Mouse (Mus musculus) hindbrain, postnatal 0 days (tissue): ENCODE data around the gene Tlr4. TPM values are rescaled to one million over a fixed set of nuclear protein-coding genes. Genes with fewer than 3 reads are reported as not detected.

Experiments
- ATAC-seq: fragments of 200-750 bp; cut with Nextera tagmentation; 2 replicates; pipeline ENCODE4 v1.8.0; 2017; ENCODE audit warnings: mild to moderate bottlenecking, moderate TSS enrichment, moderate library complexity
- DNase-seq: peaks from one replicate; pipeline ENCODE4 v3.0.0-alpha.2; 2015; ENCODE audit warnings: low spot score
- H3K27ac ChIP-seq: fragments of 300-500 bp; sonication (generic); 2 replicates; pipeline ENCODE4 v1.5.1; 2014; ENCODE audit warnings: mild to moderate bottlenecking
- H3K27me3 ChIP-seq: fragments of 300-500 bp; sonication (generic); 2 replicates; pipeline ENCODE4 v1.6.1; 2014; ENCODE audit warnings: low read length, mixed read lengths; ENCODE audit not compliant: insufficient read depth
- H3K36me3 ChIP-seq: fragments of 300-500 bp; sonication (generic); 2 replicates; pipeline ENCODE4 v1.6.1; 2014; ENCODE audit warnings: low read length, mixed read lengths; ENCODE audit not compliant: insufficient read depth
- H3K4me1 ChIP-seq: fragments of 300-500 bp; sonication (generic); 2 replicates; pipeline ENCODE4 v1.6.1; 2014; ENCODE audit warnings: antibody characterized with exemption, low read length, mixed read lengths; ENCODE audit not compliant: insufficient read depth
- H3K4me2 ChIP-seq: fragments of 300-500 bp; sonication (generic); 2 replicates; pipeline ENCODE4 v1.6.1; 2014; ENCODE audit warnings: low read depth, mild to moderate bottlenecking, low read length, moderate library complexity, mixed read lengths
- H3K4me3 ChIP-seq: fragments of 300-500 bp; sonication (generic); 2 replicates; pipeline ENCODE4 v1.5.1; 2014; ENCODE audit warnings: low read length
- H3K9ac ChIP-seq: fragments of 300-500 bp; sonication (generic); replicated peaks from 2 replicates; pipeline ENCODE4 v1.6.1; 2014; ENCODE audit warnings: mild to moderate bottlenecking, low read length, moderate library complexity, mixed read lengths
- H3K9me3 ChIP-seq: fragments of 300-500 bp; sonication (generic); 2 replicates; pipeline ENCODE4 v1.6.1; 2016; ENCODE audit warnings: low read length, mixed read lengths
- CTCF ChIP-seq: IDR thresholded peaks from 2 replicates; pipeline ENCODE4 v1.5.1; 2016; ENCODE audit warnings: antibody characterized with exemption, control low read depth, low read depth
- WGBS: fragments of 180-500 bp; shearing (Covaris S2); extraction: QIAGEN DNeasy Blood & Tissue Kit; methylation state at CpG from one replicate; pipeline ENCODE4 v1.1.7; 2014; 5-methylcytosine and 5-hydroxymethylcytosine counted together
- polyA plus RNA-seq: library from polyadenylated mRNA; unstranded; fragments of >200 nt; fragmentation: Nextera tagmentation; extraction: Ambion mirVana; gene quantifications from 2 replicates; pipeline ENCODE4 v1.2.1, GENCODE M21; 2015
- total RNA-seq: library from RNA; depleted of rRNA; stranded (reverse); fragments of >200 nt; gene quantifications from 2 replicates; pipeline ENCODE4 v1.2.3, GENCODE M21; 2014

Tlr4 gene
- total and polyA plus RNA-seq, 2 experiments from 2014 or later: 0.50 to 6.5 TPM

DNA sequence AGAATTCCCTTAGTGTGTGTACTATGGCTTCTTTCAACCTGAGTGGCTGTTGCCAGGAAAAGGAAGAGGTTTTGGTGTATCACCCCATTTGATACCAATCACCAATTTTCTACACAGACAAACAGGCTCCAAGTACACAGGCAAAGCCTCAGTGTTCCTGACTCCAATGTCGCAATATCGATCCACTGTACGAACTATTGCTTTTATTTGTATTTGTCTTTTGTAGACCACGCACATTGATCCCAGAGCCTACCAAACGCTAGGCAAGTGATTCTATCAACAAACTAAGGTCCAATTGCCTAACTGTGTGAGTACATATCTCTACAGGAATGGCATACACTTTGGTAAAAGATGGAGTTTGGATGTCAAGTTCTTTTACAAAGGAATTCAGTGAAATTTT lies 55.9 kb downstream of the Tlr4 start:
- WGBS: 96% methylated on average over 5 of the region's 5 CpGs
- Histone ChIP-seq H3K9me3 (no peaks in the 10 kb centered on the region), H3K4me2 (no peak overlapping the region), H3K4me1 (no peaks in the 10 kb centered on the region), H3K4me3 (no peak overlapping the region), H3K9ac (no peak overlapping the region), H3K27ac (no peak overlapping the region), H3K27me3 (no peaks in the 10 kb centered on the region), H3K36me3 (no peaks in the 10 kb centered on the region)
- TF ChIP-seq CTCF: no peak
- no peak for ATAC-seq
- DNase-seq: no peak

DNA sequence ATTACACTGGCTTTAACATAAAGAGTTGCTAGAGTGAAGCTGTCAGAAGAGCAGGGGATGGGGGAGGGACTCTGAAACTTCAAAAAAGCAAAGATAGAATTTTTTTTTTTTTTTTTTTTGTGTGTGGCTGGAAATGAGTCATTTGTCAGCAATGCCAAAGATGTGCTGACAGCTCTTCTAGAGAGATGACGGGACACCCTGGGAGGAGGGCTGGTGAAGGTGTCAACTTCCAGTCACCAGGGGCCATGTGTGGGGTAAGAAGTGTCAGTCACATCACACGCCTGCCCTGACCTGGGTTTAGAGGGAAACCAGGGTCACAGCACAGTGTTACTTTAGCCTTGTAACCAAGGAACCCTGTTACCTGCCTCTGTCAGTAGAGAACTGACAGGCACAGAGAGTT lies 67.2 kb downstream of the Tlr4 start:
- Histone ChIP-seq H3K36me3 (no peaks in the 10 kb centered on the region), H3K9ac (no peak overlapping the region), H3K27me3 (no peaks in the 10 kb centered on the region), H3K27ac (no peak overlapping the region), H3K4me2 (no peak overlapping the region), H3K9me3 (no peaks in the 10 kb centered on the region), H3K4me3 (no peak overlapping the region), H3K4me1 (no peaks in the 10 kb centered on the region)
- DNase-seq: no peak
- TF ChIP-seq CTCF: no peak
- no peak for ATAC-seq
- 35% methylated on average over 2 of the region's 2 CpGs for WGBS

DNA sequence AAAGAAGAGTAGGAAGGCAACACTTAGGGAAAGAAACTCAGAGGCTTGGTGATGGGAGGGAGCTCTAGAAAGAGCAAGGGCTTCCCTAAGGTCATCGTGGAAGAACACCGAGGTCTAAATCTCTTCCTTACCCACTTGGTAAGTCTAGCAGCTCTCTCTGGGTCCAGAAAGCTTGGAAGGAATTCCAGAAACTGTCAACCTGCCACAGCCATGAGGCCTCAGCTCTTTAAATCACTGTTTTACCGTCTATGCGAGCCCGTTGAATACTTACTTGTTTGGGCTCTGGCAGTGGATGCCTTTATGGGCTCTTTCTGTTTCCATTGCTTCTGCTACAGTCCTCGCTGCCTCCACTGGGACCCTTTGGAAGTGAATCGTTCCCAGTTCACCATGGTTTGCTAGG lies 67.6 kb downstream of the Tlr4 start:
- no peak for TF ChIP-seq CTCF
- no peak overlapping the region for H3K4me2 ChIP-seq
- no peak overlapping the region for H3K9ac ChIP-seq
- H3K36me3 ChIP-seq: no peaks in the 10 kb centered on the region
- H3K9me3 ChIP-seq: no peaks in the 10 kb centered on the region
- H3K27me3 ChIP-seq: no peaks in the 10 kb centered on the region
- H3K4me3 ChIP-seq: no peak overlapping the region
- H3K27ac ChIP-seq: no peak overlapping the region
- 63% methylated on average over 7 of the region's 7 CpGs for WGBS
- no peaks in the 10 kb centered on the region for H3K4me1 ChIP-seq
- ATAC-seq: no peak
- DNase-seq: no peak

- Histone ChIP-seq H3K27me3 (no peaks in the 10 kb centered on the region), H3K27ac (no peak overlapping the region), H3K9ac (no peak overlapping the region), H3K9me3 (no peaks in the 10 kb centered on the region), H3K4me1 (no peaks in the 10 kb centered on the region), H3K36me3 (no peaks in the 10 kb centered on the region), H3K4me2 (no peak overlapping the region), H3K4me3 (no peak overlapping the region)
- DNase-seq (no peak), ATAC-seq (no peak)
- TF ChIP-seq CTCF: no peak
Measured at GRCm38 (mm10) chr4:66900126-66900525, 72.7 kb downstream of the Tlr4 start.

DNA sequence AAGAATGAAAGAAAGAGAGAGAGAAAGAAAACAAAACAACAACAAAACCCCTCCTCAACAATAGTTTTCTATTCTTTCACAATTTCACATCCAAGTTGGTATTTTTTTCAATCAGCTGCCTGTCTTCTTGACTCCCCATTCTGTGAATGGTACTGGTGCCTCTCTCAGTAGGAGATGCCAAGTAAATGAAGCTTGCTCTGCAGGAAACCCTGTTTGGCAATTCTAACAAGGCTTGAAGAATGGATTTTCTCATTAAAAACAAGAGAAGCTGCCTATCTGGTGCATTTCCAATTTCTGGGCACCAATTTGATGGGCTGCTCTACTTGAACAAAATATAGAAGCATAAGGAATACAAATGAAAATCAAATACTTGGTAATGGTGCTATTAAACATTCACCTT lies 74.1 kb downstream of the Tlr4 start:
- Histone ChIP-seq H3K4me2 (no peak overlapping the region), H3K27ac (no peak overlapping the region), H3K9ac (no peak overlapping the region), H3K27me3 (no peaks in the 10 kb centered on the region), H3K9me3 (no peaks in the 10 kb centered on the region), H3K36me3 (no peaks in the 10 kb centered on the region), H3K4me3 (no peak overlapping the region), H3K4me1 (no peaks in the 10 kb centered on the region)
- ATAC-seq (no peak), DNase-seq (no peak)
- TF ChIP-seq CTCF: no peak

GRCm38 (mm10) chr4:66908376-66908775 lies 81.0 kb downstream of the Tlr4 start:
- ATAC-seq: no peak
- H3K9ac ChIP-seq: no peak overlapping the region
- H3K4me1 ChIP-seq: no peaks in the 10 kb centered on the region
- no peak for TF ChIP-seq CTCF
- no peaks in the 10 kb centered on the region for H3K27me3 ChIP-seq
- H3K4me2 ChIP-seq: no peak overlapping the region
- H3K4me3 ChIP-seq: no peak overlapping the region
- no peaks in the 10 kb centered on the region for H3K36me3 ChIP-seq
- no peaks in the 10 kb centered on the region for H3K9me3 ChIP-seq
- H3K27ac ChIP-seq: no peak overlapping the region
- no peak for DNase-seq

DNA sequence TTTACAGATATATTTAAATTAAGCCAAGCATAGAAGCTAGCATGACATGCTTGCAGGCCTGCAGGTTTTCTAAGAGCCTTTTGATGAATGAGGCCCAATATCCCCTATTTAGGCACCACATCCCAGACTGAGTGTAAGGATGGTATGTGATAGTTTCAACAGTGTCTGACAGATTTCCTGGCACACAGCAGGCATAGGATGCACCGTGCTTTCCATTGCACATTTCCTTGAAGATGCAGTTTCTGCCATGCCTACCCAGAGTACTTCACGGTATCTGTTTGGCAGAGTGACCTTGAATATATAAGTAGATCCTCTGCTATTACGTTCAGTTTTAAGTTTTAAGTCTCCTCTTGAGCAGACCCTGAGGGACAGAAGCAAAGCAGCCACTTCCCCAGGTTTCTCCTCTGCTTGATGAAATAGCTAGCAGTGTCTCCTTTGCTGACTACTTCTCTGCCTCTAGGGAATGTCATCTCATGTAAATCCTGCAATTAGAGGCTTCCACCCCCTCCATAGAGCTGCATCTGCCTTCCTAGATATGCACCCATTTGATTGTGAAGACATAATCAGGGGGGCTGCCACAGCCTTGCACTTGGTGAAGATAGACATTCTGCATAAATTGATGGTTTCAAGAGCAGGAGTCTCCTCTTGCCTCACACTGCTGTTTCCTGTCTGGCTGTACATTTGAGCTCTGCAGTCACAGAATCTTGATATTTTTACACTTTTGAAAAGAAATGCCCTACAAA lies 92.4 kb downstream of the Tlr4 start:
- Histone ChIP-seq H3K4me2 (no peak overlapping the region), H3K36me3 (no peaks in the 10 kb centered on the region), H3K4me1 (no peaks in the 10 kb centered on the region), H3K27me3 (no peaks in the 10 kb centered on the region), H3K9ac (no peak overlapping the region), H3K27ac (no peak overlapping the region), H3K9me3 (no peaks in the 10 kb centered on the region), H3K4me3 (no peak overlapping the region)
- 69% methylated on average over 3 of the region's 3 CpGs for WGBS
- ATAC-seq: no peak
- DNase-seq: no peak
- no peak for TF ChIP-seq CTCF
